ENCODE assay signal across 17 mouse cellular contexts in genomic region chr8:123271901-123272300, GRCm38 (mm10). TPM values are rescaled to one million over a fixed set of nuclear protein-coding genes. Genes with fewer than 3 reads are reported as not detected.
A peak's percentile ranks its signal among the peaks of the same experiment; 100 is the strongest.
DNase-seq lines count a peak whose midpoint lies in the region; ATAC-seq lines count a peak whose summit lies in the region.
"Had no signal": no experiment of that assay in that cellular context is flagged by ENCODE, and none has a peak within 500 bp of the region (broad histone marks: within the 10 kb centered on the region; RNA-seq: fewer than 3 reads in every experiment).

No protein-coding gene starts in this region.

- no peaks in the 10 kb centered on the region for H3K27me3 ChIP-seq in forebrain, embryonic 12.5 days
- H3K27me3 ChIP-seq in forebrain, embryonic 16.5 days (replicated peaks; ENCODE audit: control insufficient read depth, insufficient read depth, low read length): no peaks in the 10 kb centered on the region
- no peaks in the 10 kb centered on the region for H3K27me3 ChIP-seq in intestine, embryonic 16.5 days (replicated peaks; ENCODE audit: control insufficient read depth, insufficient read depth, low read length)
- H3K27me3 ChIP-seq: CH12.LX; embryonic facial prominence, embryonic 15.5 days; liver, embryonic 15.5 days had no signal

- no peaks in the 10 kb centered on the region for H3K4me1 ChIP-seq in forebrain, embryonic 12.5 days
- H3K4me1 ChIP-seq in forebrain, embryonic 16.5 days (replicated peaks; ENCODE audit: control insufficient read depth, insufficient read depth, low read length): no peaks in the 10 kb centered on the region
- H3K4me1 ChIP-seq in intestine, embryonic 16.5 days (ENCODE audit: control insufficient read depth, insufficient read depth, low read length): no peaks in the 10 kb centered on the region
- H3K4me1 ChIP-seq: embryonic facial prominence, embryonic 15.5 days had no signal

- 86% methylated on average over 4 of the region's 4 CpGs for WGBS in forebrain, embryonic 12.5 days
- WGBS in forebrain, embryonic 16.5 days: 91% methylated on average over 4 of the region's 4 CpGs
- 59% methylated on average over 4 of the region's 4 CpGs for WGBS in intestine, embryonic 16.5 days

- no peak overlapping the region for H3K4me2 ChIP-seq in forebrain, embryonic 12.5 days
- H3K4me2 ChIP-seq in forebrain, embryonic 16.5 days (ENCODE audit: low read length): no peak overlapping the region
- H3K4me2 ChIP-seq in intestine, embryonic 16.5 days (ENCODE audit: low read depth, low read length): no peak overlapping the region
- H3K4me2 ChIP-seq: embryonic facial prominence, embryonic 15.5 days; liver, embryonic 15.5 days had no signal

- peak; percentile 65 for DNase-seq in ES-CJ7 (ENCODE audit: low read depth, low spot score)
- peak; percentile 40 for DNase-seq in kidney, postnatal 14 days
- DNase-seq in urinary bladder, adult 2 months (ENCODE audit: low spot score): no peak
- no peak for DNase-seq in layer of hippocampus, adult 9-10 months (ENCODE audit: low spot score)
- DNase-seq in urinary bladder, postnatal 25 days (ENCODE audit: low spot score): no peak
- DNase-seq: cerebellum, adult 11 months; heart, adult 18-20 months; thymus, postnatal 4 days had no signal

- H3K9ac ChIP-seq in forebrain, embryonic 12.5 days: no peak overlapping the region
- H3K9ac ChIP-seq in forebrain, embryonic 16.5 days (replicated peaks; ENCODE audit: low read depth, low read length): no peak overlapping the region
- 0 out of 2 replicates have a peak overlapping the region, but pooled peaks have one; percentile 25 for H3K9ac ChIP-seq in intestine, embryonic 16.5 days (ENCODE audit: low read depth, low read length)
- H3K9ac ChIP-seq: embryonic facial prominence, embryonic 15.5 days; liver, embryonic 15.5 days had no signal

- H3K36me3 ChIP-seq in forebrain, embryonic 12.5 days (replicated peaks): peaks cover 75% of the 10 kb centered on the region
- H3K36me3 ChIP-seq in forebrain, embryonic 16.5 days (ENCODE audit: control insufficient read depth, insufficient read depth): peaks cover 18% of the 10 kb centered on the region
- H3K36me3 ChIP-seq in intestine, embryonic 16.5 days (ENCODE audit: control insufficient read depth, insufficient read depth, low read length): peaks cover 11% of the 10 kb centered on the region

- H3K9me3 ChIP-seq in forebrain, embryonic 12.5 days: no peaks in the 10 kb centered on the region
- H3K9me3 ChIP-seq in forebrain, embryonic 16.5 days (ENCODE audit: control insufficient read depth, low read length): no peaks in the 10 kb centered on the region
- H3K9me3 ChIP-seq in intestine, embryonic 16.5 days (ENCODE audit: control insufficient read depth, low read length): no peaks in the 10 kb centered on the region
- H3K9me3 ChIP-seq: embryonic facial prominence, embryonic 15.5 days; liver, embryonic 15.5 days; midbrain, embryonic 10.5 days had no signal

- no peak for ATAC-seq in forebrain, embryonic 12.5 days (ENCODE audit: low FRiP score)
- no peak for ATAC-seq in forebrain, embryonic 16.5 days
- peak; percentile 59; the same call in 1 of the 2 replicates for ATAC-seq in intestine, embryonic 16.5 days
- ATAC-seq: forebrain, embryonic 14.5 days had no signal

- no peak overlapping the region for H3K4me3 ChIP-seq in forebrain, embryonic 12.5 days (replicated peaks)
- H3K4me3 ChIP-seq in forebrain, embryonic 16.5 days (replicated peaks; ENCODE audit: low read length): no peak overlapping the region
- no peak overlapping the region for H3K4me3 ChIP-seq in intestine, embryonic 16.5 days (ENCODE audit: low read length)
- H3K4me3 ChIP-seq: embryonic facial prominence, embryonic 15.5 days; liver, embryonic 15.5 days; midbrain, embryonic 10.5 days; myocyte had no signal

- H3K27ac ChIP-seq in forebrain, embryonic 12.5 days: 0 out of 2 replicates have a peak overlapping the region, but pooled peaks have one; percentile 31
- H3K27ac ChIP-seq in forebrain, embryonic 16.5 days (ENCODE audit: low read length): no peak overlapping the region
- H3K27ac ChIP-seq in intestine, embryonic 16.5 days (ENCODE audit: low read length): no peak overlapping the region
- H3K27ac ChIP-seq: embryonic facial prominence, embryonic 15.5 days; liver, embryonic 15.5 days; midbrain, embryonic 10.5 days had no signal

RNA-seq across cellular contexts. Expression of gene Vps9d1, which starts 17.8 kb away (rescaled TPM):
- 31.0 and 34.9 TPM in 2 replicates for polyA plus RNA-seq in forebrain, embryonic 12.5 days (2016; fragmentation: Nextera tagmentation; extraction: Ambion mirVana)
- polyA plus RNA-seq in forebrain, embryonic 16.5 days (2015; fragmentation: Nextera tagmentation; extraction: Ambion mirVana): 44.9 and 60.5 TPM in 2 replicates
- polyA plus RNA-seq in intestine, embryonic 16.5 days (2015; fragmentation: Nextera tagmentation; extraction: Ambion mirVana): 16.3 and 19.3 TPM in 2 replicates
- 30.2 and 36.2 TPM in 2 replicates for polyA plus RNA-seq in urinary bladder, adult 2 months (2012; rRNA removed)

RNA-seq across cellular contexts. Expression of gene Zfp276, which starts 17.9 kb away (rescaled TPM):
- 25.8 and 27.5 TPM in 2 replicates for polyA plus RNA-seq in forebrain, embryonic 12.5 days (2016; fragmentation: Nextera tagmentation; extraction: Ambion mirVana)
- polyA plus RNA-seq in forebrain, embryonic 16.5 days (2015; fragmentation: Nextera tagmentation; extraction: Ambion mirVana): 26.8 and 31.2 TPM in 2 replicates
- polyA plus RNA-seq in intestine, embryonic 16.5 days (2015; fragmentation: Nextera tagmentation; extraction: Ambion mirVana): 16.5 and 19.3 TPM in 2 replicates
- 20.6 and 21.3 TPM in 2 replicates for polyA plus RNA-seq in urinary bladder, adult 2 months (2012; rRNA removed)

RNA-seq across cellular contexts. Expression of gene Spata2l, which starts 35.9 kb away (rescaled TPM):
- 1.4 and 1.6 TPM in 2 replicates for polyA plus RNA-seq in forebrain, embryonic 12.5 days (2016; fragmentation: Nextera tagmentation; extraction: Ambion mirVana)
- 5.8 and 7.8 TPM in 2 replicates for polyA plus RNA-seq in forebrain, embryonic 16.5 days (2015; fragmentation: Nextera tagmentation; extraction: Ambion mirVana)
- polyA plus RNA-seq in intestine, embryonic 16.5 days (2015; fragmentation: Nextera tagmentation; extraction: Ambion mirVana): 6.0 TPM in 2 replicates
- 4.3 and 4.8 TPM in 2 replicates for polyA plus RNA-seq in urinary bladder, adult 2 months (2012; rRNA removed)

RNA-seq across cellular contexts. Expression of gene Fanca, which starts 46.5 kb away (rescaled TPM):
- 40.2 and 40.5 TPM in 2 replicates for polyA plus RNA-seq in forebrain, embryonic 12.5 days (2016; fragmentation: Nextera tagmentation; extraction: Ambion mirVana)
- 12.8 and 14.8 TPM in 2 replicates for polyA plus RNA-seq in forebrain, embryonic 16.5 days (2015; fragmentation: Nextera tagmentation; extraction: Ambion mirVana)
- polyA plus RNA-seq in intestine, embryonic 16.5 days (2015; fragmentation: Nextera tagmentation; extraction: Ambion mirVana): 15.8 and 20.2 TPM in 2 replicates
- polyA plus RNA-seq in urinary bladder, adult 2 months (2012; rRNA removed): 8.9 and 15.8 TPM in 2 replicates

RNA-seq across cellular contexts. Expression of gene Cdk10, which starts 47.3 kb away (rescaled TPM):
- polyA plus RNA-seq in forebrain, embryonic 12.5 days (2016; fragmentation: Nextera tagmentation; extraction: Ambion mirVana): 36.5 and 38.3 TPM in 2 replicates
- 42.9 and 54.1 TPM in 2 replicates for polyA plus RNA-seq in forebrain, embryonic 16.5 days (2015; fragmentation: Nextera tagmentation; extraction: Ambion mirVana)
- 23.7 and 27.8 TPM in 2 replicates for polyA plus RNA-seq in intestine, embryonic 16.5 days (2015; fragmentation: Nextera tagmentation; extraction: Ambion mirVana)
- 70.3 and 77.0 TPM in 2 replicates for polyA plus RNA-seq in urinary bladder, adult 2 months (2012; rRNA removed)

Comparison
In these comparisons a context has a peak if more than half of its experiments do, and no peak if none do; other contexts are left out.
1. DNase-seq: peak in ES-CJ7 (single experiment) and kidney, postnatal 14 days (single experiment); none in urinary bladder, adult 2 months (single experiment), layer of hippocampus, adult 9-10 months (single experiment) and urinary bladder, postnatal 25 days (single experiment).